Comparison of ENCODE assay signal across 34 mouse cellular contexts in genomic region chr1:133873086-133873813, GRCm38 (mm10). TPM values are rescaled to one million over a fixed set of nuclear protein-coding genes. Genes with fewer than 3 reads are reported as not detected.
DNase-seq lines count a peak whose midpoint lies in the region; ATAC-seq lines count a peak whose summit lies in the region.
"Had no signal": no experiment of that assay in that cellular context is flagged by ENCODE, and none has a peak within 500 bp of the region (broad histone marks: within the 10 kb centered on the region; RNA-seq: fewer than 3 reads in every experiment).

No protein-coding gene starts in this region.

- DNase-seq in heart, postnatal 25 days (ENCODE audit: low spot score): no peak
- DNase-seq in cerebellum, adult 18-20 months: peak; percentile 58 to 72
- DNase-seq in cerebellum, adult 9-11 months: peak; percentile 86
- DNase-seq in telencephalon, adult 2 months (ENCODE audit: low read depth, low spot score): peak; percentile 41
- no peak for DNase-seq in MN1 (ENCODE audit: low spot score)
- DNase-seq: adrenal gland, adult 8-10 months; B cell, adult 2 months; gastrocnemius, adult 2 months; gastrocnemius, postnatal 36 days; heart, adult 2 months; kidney, adult 11 months; kidney, postnatal 14 days; layer of hippocampus, adult 9-11 months; liver, postnatal 0 days; lung, postnatal 4 days; right cerebral cortex, adult 18-20 months; right cerebral cortex, postnatal 4 days; thymus, adult 2 months; thymus, postnatal 36 days had no signal

- H3K4me2 ChIP-seq in heart, embryonic 13.5 days: no peak overlapping the region
- no peak overlapping the region for H3K4me2 ChIP-seq in forebrain, embryonic 15.5 days (replicated peaks)
- H3K4me2 ChIP-seq: embryonic facial prominence, embryonic 13.5 days; forebrain, embryonic 12.5 days; hindbrain, embryonic 14.5 days; limb, embryonic 13.5 days; liver, embryonic 11.5 days; midbrain, embryonic 12.5 days; neural tube, embryonic 12.5 days had no signal

- no peak for ATAC-seq in heart, embryonic 13.5 days (ENCODE audit: extremely low read depth, insufficient number of reproducible peaks, low FRiP score, low TSS enrichment)
- ATAC-seq in forebrain, embryonic 15.5 days (replicated peaks): no peak
- ATAC-seq: liver, postnatal 0 days had no signal

- H3K27me3 ChIP-seq in heart, embryonic 13.5 days (replicated peaks): no peaks in the 10 kb centered on the region
- H3K27me3 ChIP-seq in forebrain, embryonic 15.5 days: no peaks in the 10 kb centered on the region
- H3K27me3 ChIP-seq: embryonic facial prominence, embryonic 13.5 days; forebrain, embryonic 12.5 days; limb, embryonic 13.5 days; midbrain, embryonic 12.5 days; neural tube, embryonic 12.5 days had no signal

- peaks cover 26% of the 10 kb centered on the region for H3K4me1 ChIP-seq in heart, embryonic 13.5 days
- H3K4me1 ChIP-seq in forebrain, embryonic 15.5 days: no peaks in the 10 kb centered on the region
- H3K4me1 ChIP-seq: megakaryocyte, embryonic 14.5 days; neural tube, embryonic 12.5 days had no signal

- 0 out of 2 replicates have a peak overlapping the region, but pooled peaks have one; percentile 48 for H3K27ac ChIP-seq in heart, embryonic 13.5 days (replicated peaks)
- no peak overlapping the region for H3K27ac ChIP-seq in forebrain, embryonic 15.5 days (replicated peaks)
- H3K27ac ChIP-seq: embryonic facial prominence, embryonic 13.5 days; forebrain, embryonic 12.5 days; gastrocnemius, adult 2 months; heart, adult 2 months; hindbrain, embryonic 14.5 days; limb, embryonic 13.5 days; midbrain, embryonic 12.5 days; neural tube, embryonic 12.5 days; stomach, postnatal 0 days had no signal

- intact Hi-C loops in heart, postnatal 25 days (cut with DNase I): no loop called here

- no peaks in the 10 kb centered on the region for H3K36me3 ChIP-seq in heart, embryonic 13.5 days
- no peaks in the 10 kb centered on the region for H3K36me3 ChIP-seq in forebrain, embryonic 15.5 days
- H3K36me3 ChIP-seq: embryonic facial prominence, embryonic 13.5 days; forebrain, embryonic 12.5 days; limb, embryonic 13.5 days; midbrain, embryonic 12.5 days; neural tube, embryonic 12.5 days had no signal

- no peak overlapping the region for H3K9ac ChIP-seq in heart, embryonic 13.5 days
- H3K9ac ChIP-seq in forebrain, embryonic 15.5 days (replicated peaks): no peak overlapping the region
- H3K9ac ChIP-seq: embryonic facial prominence, embryonic 13.5 days; forebrain, embryonic 12.5 days; hindbrain, embryonic 14.5 days; limb, embryonic 13.5 days; liver, postnatal 0 days; midbrain, embryonic 12.5 days; neural tube, embryonic 12.5 days had no signal

- H3K4me3 ChIP-seq in heart, embryonic 13.5 days: no peak overlapping the region
- no peak overlapping the region for H3K4me3 ChIP-seq in forebrain, embryonic 15.5 days
- H3K4me3 ChIP-seq: embryonic facial prominence, embryonic 13.5 days; forebrain, embryonic 12.5 days; gastrocnemius, adult 2 months; heart, adult 2 months; limb, embryonic 13.5 days; megakaryocyte, embryonic 14.5 days; midbrain, embryonic 12.5 days; myocyte; neural tube, embryonic 12.5 days had no signal

- H3K9me3 ChIP-seq in heart, embryonic 13.5 days: no peaks in the 10 kb centered on the region
- H3K9me3 ChIP-seq in forebrain, embryonic 15.5 days: no peaks in the 10 kb centered on the region
- H3K9me3 ChIP-seq: embryonic facial prominence, embryonic 13.5 days; forebrain, embryonic 12.5 days; limb, embryonic 13.5 days; megakaryocyte, embryonic 14.5 days; midbrain, embryonic 12.5 days; neural tube, embryonic 12.5 days had no signal

- 58% methylated on average over 6 of the region's 6 CpGs for WGBS in heart, embryonic 13.5 days
- WGBS in forebrain, embryonic 15.5 days: 86% methylated on average over 6 of the region's 6 CpGs

RNA-seq across cellular contexts. Expression of gene Optc, which starts 34.5 kb away (rescaled TPM):
- polyA plus RNA-seq in heart, embryonic 13.5 days (2015; fragmentation: Nextera tagmentation; extraction: Ambion mirVana): 0.32 and 0.41 TPM in 2 replicates
- total RNA-seq in heart, postnatal 25 days (2021): under 1 TPM; 0.36 to 0.42 TPM
- 1.6 and 2.2 TPM in 2 replicates for polyA plus RNA-seq in forebrain, embryonic 15.5 days (2015; fragmentation: Nextera tagmentation; extraction: Ambion mirVana)
- total RNA-seq: common myeloid progenitor, adult 5-6 weeks; gastrocnemius, postnatal 36 days; hematopoietic stem cell, adult 5-6 weeks had no signal
- polyA plus RNA-seq: kidney, embryonic 14.5 days had no signal

RNA-seq across cellular contexts. Expression of gene Prelp, which starts 48.0 kb away (rescaled TPM):
- 2.8 and 3.1 TPM in 2 replicates for polyA plus RNA-seq in heart, embryonic 13.5 days (2015; fragmentation: Nextera tagmentation; extraction: Ambion mirVana)
- 10 to 100 TPM; 30.4 to 36.3 TPM for total RNA-seq in heart, postnatal 25 days (2021)
- polyA plus RNA-seq in forebrain, embryonic 15.5 days (2015; fragmentation: Nextera tagmentation; extraction: Ambion mirVana): 3.8 and 4.2 TPM in 2 replicates
- total RNA-seq: common myeloid progenitor, adult 5-6 weeks; hematopoietic stem cell, adult 5-6 weeks had no signal

Comparison
In these comparisons a context has a peak if more than half of its experiments do, and no peak if none do; other contexts are left out.
1. DNase-seq: peak in cerebellum, adult 18-20 months (2 of 2), cerebellum, adult 9-11 months (single experiment) and telencephalon, adult 2 months (single experiment); none in heart, postnatal 25 days (single experiment) and MN1 (single experiment).